Mouse (Mus musculus) gastrocnemius, adult 8-10 months (tissue): ENCODE results near the gene Cpsf4. TPM values are rescaled to one million over a fixed set of nuclear protein-coding genes. Genes with fewer than 3 reads are reported as not detected.
"Not testable (repeated sequence)": the region's sequence is repeated elsewhere in the genome, so short reads cannot be mapped to it uniquely, and the experiment has no call there.

Source experiments
- DNase-seq, 2 experiments: peaks; one replicate each; pipeline ENCODE4 v3.0.0; 2022; ENCODE audit warnings: low spot score in 2 of 2
- total RNA-seq, 4 experiments: library from RNA; stranded (reverse); gene quantifications; 2 replicates each; pipeline ENCODE4 v1.2.4; 2022

Gene Cpsf4
- total RNA-seq, 4 experiments from 2014 or later, result 7.7 to 10.3 (median 9.5) TPM

GRCm38 (mm10) chr5:145178461-145178980 is 11.5 kb downstream of the Cpsf4 start:
- no peak for DNase-seq

- no peak for DNase-seq
These were observed 18.2 kb downstream of the Cpsf4 start for GRCm38 (mm10) chr5:145185244-145185643.

GRCm38 (mm10) chr5:145189416-145189815 is 22.4 kb downstream of the Cpsf4 start:
- DNase-seq, result no peak

GRCm38 (mm10) chr5:145190373-145190772 is 23.4 kb downstream of the Cpsf4 start:
- DNase-seq, result no peak

- peak; percentile 82 to 83 for DNase-seq
These were observed 24.1 kb downstream of the Cpsf4 start for GRCm38 (mm10) chr5:145190875-145191798.

- no peak for DNase-seq
These were observed 24.9 kb downstream of the Cpsf4 start, which contains the start of gene Atp5j2 for GRCm38 (mm10) chr5:145191962-145192361. Atp5j2 (minus strand) TSS chr5:145192062.

GRCm38 (mm10) chr5:145200387-145200786 is 33.4 kb downstream of the Cpsf4 start:
- DNase-seq, result no peak

GRCm38 (mm10) chr5:145201321-145201991 is 34.4 kb downstream of the Cpsf4 start, which contains the start of gene Zkscan14:
Zkscan14 (minus strand) TSS chr5:145201868.
- peak; percentile 43 to 64 for DNase-seq

- DNase-seq, result no peak
These were observed 35.4 kb downstream of the Cpsf4 start for GRCm38 (mm10) chr5:145202446-145202845.

GRCm38 (mm10) chr5:145203936-145204691 is 37.1 kb downstream of the Cpsf4 start, which contains the start of gene Zkscan5:
Zkscan5 (plus strand) TSS chr5:145204562.
- peak; percentile 97 to 98 for DNase-seq

- DNase-seq, result no peak
These were observed 38.0 kb downstream of the Cpsf4 start for GRCm38 (mm10) chr5:145205041-145205440.

GRCm38 (mm10) chr5:145207385-145207784 is 40.4 kb downstream of the Cpsf4 start:
- no peak for DNase-seq

GRCm38 (mm10) chr5:145207954-145208353 is 40.9 kb downstream of the Cpsf4 start:
- no peak for DNase-seq

- DNase-seq, result not testable (repeated sequence)
These were observed 41.4 kb downstream of the Cpsf4 start for GRCm38 (mm10) chr5:145208391-145208790.

GRCm38 (mm10) chr5:145211340-145211739 is 44.3 kb downstream of the Cpsf4 start:
- no peak for DNase-seq

GRCm38 (mm10) chr5:145212216-145212615 is 45.2 kb downstream of the Cpsf4 start:
- DNase-seq, result no peak

GRCm38 (mm10) chr5:145213505-145213904 is 46.5 kb downstream of the Cpsf4 start:
- DNase-seq, result no peak

- DNase-seq, result no peak
These were observed 47.7 kb downstream of the Cpsf4 start for GRCm38 (mm10) chr5:145214679-145215078.

- DNase-seq, result no peak
These were observed 50.7 kb downstream of the Cpsf4 start for GRCm38 (mm10) chr5:145217746-145218145.

- no peak for DNase-seq
These were observed 51.2 kb downstream of the Cpsf4 start for GRCm38 (mm10) chr5:145218206-145218605.

GRCm38 (mm10) chr5:145218671-145219070 is 51.7 kb downstream of the Cpsf4 start:
- no peak for DNase-seq
